Mouse (Mus musculus) kidney, embryonic 14.5 days (tissue): Measurements from ENCODE around the gene Rbm6. TPM values are rescaled to one million over a fixed set of nuclear protein-coding genes. Genes with fewer than 3 reads are reported as not detected.

Experiments
- ATAC-seq: fragments of 200-750 bp; cut with Nextera tagmentation; 2 replicates; pipeline ENCODE4 v1.8.0; 2017; ENCODE audit warnings: moderate number of reproducible peaks, mild to moderate bottlenecking, moderate TSS enrichment, moderate library complexity; ENCODE audit not compliant: low FRiP score, low TSS enrichment
- H3K27ac ChIP-seq: fragments of 300-500 bp; sonication (generic); 2 replicates; pipeline ENCODE4 v1.5.1; 2014; ENCODE audit warnings: low read depth, mild to moderate bottlenecking, low read length, moderate library complexity, mixed read lengths
- H3K27me3 ChIP-seq: fragments of 300-500 bp; sonication (generic); 2 replicates; pipeline ENCODE4 v1.6.1; 2014; ENCODE audit warnings: mild to moderate bottlenecking, low read length; ENCODE audit not compliant: control insufficient read depth, insufficient read depth
- H3K36me3 ChIP-seq: fragments of 300-500 bp; sonication (generic); 2 replicates; pipeline ENCODE4 v1.6.1; 2014; ENCODE audit warnings: low read length, mixed read lengths; ENCODE audit not compliant: control insufficient read depth, insufficient read depth
- H3K4me1 ChIP-seq: fragments of 300-500 bp; sonication (generic); 2 replicates; pipeline ENCODE4 v1.6.1; 2014; ENCODE audit warnings: low read length, mixed read lengths; ENCODE audit not compliant: control insufficient read depth, insufficient read depth
- H3K4me2 ChIP-seq: fragments of 300-500 bp; sonication (generic); replicated peaks from 2 replicates; pipeline ENCODE4 v1.6.1; 2014; ENCODE audit warnings: low read depth, mild to moderate bottlenecking, low read length
- H3K4me3 ChIP-seq: fragments of 300-500 bp; sonication (generic); 2 replicates; pipeline ENCODE4 v1.5.1; 2014; ENCODE audit warnings: mild to moderate bottlenecking, low read length
- H3K9ac ChIP-seq: fragments of 300-500 bp; sonication (generic); 2 replicates; pipeline ENCODE4 v1.6.1; 2014; ENCODE audit warnings: low read depth, mild to moderate bottlenecking, low read length, moderate library complexity
- H3K9me3 ChIP-seq: fragments of 300-500 bp; sonication (generic); 2 replicates; pipeline ENCODE4 v1.6.1; 2016; ENCODE audit warnings: low read length; ENCODE audit not compliant: control insufficient read depth
- WGBS: fragments of 180-500 bp; shearing (Covaris S2); extraction: QIAGEN DNeasy Blood & Tissue Kit; methylation state at CpG from one replicate; pipeline ENCODE4 v1.1.7; 2014; 5-methylcytosine and 5-hydroxymethylcytosine counted together
- polyA plus RNA-seq: library from polyadenylated mRNA; unstranded; fragments of >200 nt; fragmentation: Nextera tagmentation; extraction: Ambion mirVana; gene quantifications from 2 replicates; pipeline ENCODE4 v1.2.1, GENCODE M21; 2014

Gene Rbm6
- polyA plus RNA-seq, 1 experiment from 2014 or later: 75.1 TPM

- no peaks in the 10 kb centered on the region for H3K27me3 ChIP-seq
- H3K4me2 ChIP-seq: no peak overlapping the region
- H3K9ac ChIP-seq: no peak overlapping the region
- no peak overlapping the region for H3K27ac ChIP-seq
- no peaks in the 10 kb centered on the region for H3K9me3 ChIP-seq
- no peak overlapping the region for H3K4me3 ChIP-seq
- no peaks in the 10 kb centered on the region for H3K36me3 ChIP-seq
- no peak for ATAC-seq
- H3K4me1 ChIP-seq: peaks cover 32% of the 10 kb centered on the region
- WGBS: 49% methylated on average over 3 of the region's 3 CpGs
Observed at GRCm38 (mm10) chr9:107729709-107730108, 143.3 kb downstream of the Rbm6 start.

GRCm38 (mm10) chr9:107728919-107729670 lies 143.9 kb downstream of the Rbm6 start:
- no peak overlapping the region for H3K4me2 ChIP-seq
- no peak for ATAC-seq
- 71% methylated on average over 6 of the region's 6 CpGs for WGBS
- no peaks in the 10 kb centered on the region for H3K9me3 ChIP-seq
- no peaks in the 10 kb centered on the region for H3K27me3 ChIP-seq
- H3K36me3 ChIP-seq: no peaks in the 10 kb centered on the region
- H3K4me3 ChIP-seq: no peak overlapping the region
- H3K27ac ChIP-seq: no peak overlapping the region
- no peak overlapping the region for H3K9ac ChIP-seq
- peaks cover 32% of the 10 kb centered on the region for H3K4me1 ChIP-seq

GRCm38 (mm10) chr9:107727041-107727440 lies 146.0 kb downstream of the Rbm6 start:
- no peak overlapping the region for H3K4me2 ChIP-seq
- no peaks in the 10 kb centered on the region for H3K9me3 ChIP-seq
- no peak overlapping the region for H3K9ac ChIP-seq
- no peaks in the 10 kb centered on the region for H3K36me3 ChIP-seq
- ATAC-seq: no peak
- WGBS: 38% methylated on average over 3 of the region's 3 CpGs
- H3K27me3 ChIP-seq: no peaks in the 10 kb centered on the region
- peak overlapping the region; percentile 65; the same call in 1 of the 2 replicates for H3K27ac ChIP-seq
- H3K4me1 ChIP-seq: peaks cover 50% of the 10 kb centered on the region
- no peak overlapping the region for H3K4me3 ChIP-seq

- Histone ChIP-seq H3K4me1 (peaks cover 48% of the 10 kb centered on the region), H3K27me3 (no peaks in the 10 kb centered on the region), H3K4me3 (no peak overlapping the region), H3K9me3 (no peaks in the 10 kb centered on the region), H3K4me2 (no peak overlapping the region), H3K36me3 (no peaks in the 10 kb centered on the region), H3K27ac (peak overlapping the region; percentile 92), H3K9ac (no peak overlapping the region)
- WGBS: 68% methylated on average over 1 of the region's 1 CpGs
- ATAC-seq: no peak
Observed at GRCm38 (mm10) chr9:107724796-107725195, 148.2 kb downstream of the Rbm6 start.

- H3K36me3 ChIP-seq: no peaks in the 10 kb centered on the region
- 3% methylated on average over 11 of the region's 11 CpGs for WGBS
- peak; percentile 83 for ATAC-seq
- no peak overlapping the region for H3K4me3 ChIP-seq
- no peaks in the 10 kb centered on the region for H3K27me3 ChIP-seq
- peaks cover 48% of the 10 kb centered on the region for H3K4me1 ChIP-seq
- H3K9ac ChIP-seq: no peak overlapping the region; the same call in 1 of the 2 replicates
- H3K9me3 ChIP-seq: no peaks in the 10 kb centered on the region
- H3K27ac ChIP-seq: peak overlapping the region; percentile 92
- H3K4me2 ChIP-seq: peak overlapping the region; percentile 34
Observed at GRCm38 (mm10) chr9:107723794-107724531, 149.1 kb downstream of the Rbm6 start.

Other genes with a start within 250 kb of the Rbm6 start
- gene Gnai2, start 237.9 kb downstream of the Rbm6 start, polyA plus RNA-seq: 386 and 445 TPM in 2 replicates
- 4.8 and 6.5 TPM in 2 replicates for gene Slc38a3, start 203.7 kb downstream of the Rbm6 start, polyA plus RNA-seq
- 4.7 and 5.3 TPM in 2 replicates for gene Gnat1, start 193.5 kb downstream of the Rbm6 start, polyA plus RNA-seq
- gene Sema3f, start 162.8 kb downstream of the Rbm6 start, polyA plus RNA-seq: 32.4 and 38.4 TPM in 2 replicates
- 128 and 193 TPM in 2 replicates for gene Rbm5, start 102.2 kb downstream of the Rbm6 start, polyA plus RNA-seq
- gene Mon1a, start 14.9 kb upstream of the Rbm6 start, polyA plus RNA-seq: 9.9 and 11.5 TPM in 2 replicates
- 0.39 and 0.80 TPM in 2 replicates for gene Mst1r, start 33.6 kb upstream of the Rbm6 start, polyA plus RNA-seq
- not detected in 2 replicates for gene Actl11, start 55.2 kb upstream of the Rbm6 start, polyA plus RNA-seq
- gene Camkv, start 62.4 kb upstream of the Rbm6 start, polyA plus RNA-seq: 0.77 and 0.79 TPM in 2 replicates
- 23.7 and 24.5 TPM in 2 replicates for gene Traip, start 76.9 kb upstream of the Rbm6 start, polyA plus RNA-seq
- 25.7 and 28.0 TPM in 2 replicates for gene Uba7, start 102.3 kb upstream of the Rbm6 start, polyA plus RNA-seq
- 4.8 and 5.5 TPM in 2 replicates for gene Gm20661, start 109.8 kb upstream of the Rbm6 start, polyA plus RNA-seq
- 64.1 and 69.0 TPM in 2 replicates for gene Inka1, start 112.6 kb upstream of the Rbm6 start, polyA plus RNA-seq
- 8.8 and 9.6 TPM in 2 replicates for gene Cdhr4, start 119.3 kb upstream of the Rbm6 start, polyA plus RNA-seq
- gene Gm20662, start 123.1 kb upstream of the Rbm6 start, polyA plus RNA-seq: 0.61 and 0.63 TPM in 2 replicates
- 21.2 and 28.4 TPM in 2 replicates for gene Ip6k1, start 129.3 kb upstream of the Rbm6 start, polyA plus RNA-seq
- gene Gmppb, start 176.0 kb upstream of the Rbm6 start, polyA plus RNA-seq: 19.8 and 20.8 TPM in 2 replicates
- gene Amigo3, start 179.9 kb upstream of the Rbm6 start, polyA plus RNA-seq: 1.6 and 2.1 TPM in 2 replicates
- not detected in 2 replicates for gene Mst1, start 207.2 kb upstream of the Rbm6 start, polyA plus RNA-seq
- 20.0 and 30.9 TPM in 2 replicates for gene Rnf123, start 210.1 kb upstream of the Rbm6 start, polyA plus RNA-seq
- 55.2 and 57.8 TPM in 2 replicates for gene Apeh, start 221.4 kb upstream of the Rbm6 start, polyA plus RNA-seq